Comparison of ENCODE assay signal across 10 mouse cellular contexts in the genomic region with DNA sequence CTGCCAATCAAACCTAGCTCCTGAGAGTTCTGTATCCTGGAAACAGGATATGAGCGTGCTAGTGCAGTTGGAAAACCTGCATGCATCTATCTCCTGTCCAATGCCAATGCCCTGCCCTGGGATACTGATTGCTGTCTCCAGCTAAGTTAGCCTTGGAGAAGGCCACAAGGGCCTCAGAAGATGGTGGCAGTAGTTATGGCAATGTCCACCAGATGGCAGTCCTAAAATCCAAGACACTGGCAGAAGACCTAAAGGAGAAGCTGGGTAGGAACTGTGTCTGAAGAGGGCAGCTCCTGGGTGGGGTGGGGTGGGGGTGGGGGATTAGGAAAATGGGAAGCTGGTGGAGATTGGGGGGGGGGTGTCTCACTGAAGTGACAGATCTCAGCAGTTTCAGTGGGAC. TPM values are rescaled to one million over a fixed set of nuclear protein-coding genes. Genes with fewer than 3 reads are reported as not detected.
A peak's percentile ranks its signal among the peaks of the same experiment; 100 is the strongest.
DNase-seq lines count a peak whose midpoint lies in the region; ATAC-seq and TF ChIP-seq lines count a peak whose summit lies in the region.
"Had no signal": no experiment of that assay in that cellular context is flagged by ENCODE, and none has a peak within 500 bp of the region (broad histone marks: within the 10 kb centered on the region; RNA-seq: fewer than 3 reads in every experiment).

No protein-coding gene starts in this region.

- H3K4me1 ChIP-seq in kidney, embryonic 16.5 days (ENCODE audit: insufficient read depth, low read length) = peaks cover 16% of the 10 kb centered on the region
- H3K4me1 ChIP-seq in ES-Bruce4 (ENCODE audit: control insufficient read depth, insufficient read depth, low read length) = no peaks in the 10 kb centered on the region
- H3K4me1 ChIP-seq in forebrain, embryonic 12.5 days = peaks cover 12% of the 10 kb centered on the region
- H3K4me1 ChIP-seq: limb, embryonic 15.5 days had no signal

- H3K9ac ChIP-seq in kidney, embryonic 16.5 days (replicated peaks; ENCODE audit: low read length) = no peak overlapping the region
- H3K9ac ChIP-seq in ES-Bruce4 (ENCODE audit: low read depth, poor library complexity, severe bottlenecking) = no peak overlapping the region
- H3K9ac ChIP-seq in forebrain, embryonic 12.5 days = no peak overlapping the region
- H3K9ac ChIP-seq: limb, embryonic 15.5 days had no signal

- no peaks in the 10 kb centered on the region for H3K36me3 ChIP-seq in kidney, embryonic 16.5 days (ENCODE audit: insufficient read depth, low read length)
- no peaks in the 10 kb centered on the region for H3K36me3 ChIP-seq in ES-Bruce4 (ENCODE audit: control insufficient read depth, insufficient read depth, low read length, poor library complexity, severe bottlenecking)
- no peaks in the 10 kb centered on the region for H3K36me3 ChIP-seq in forebrain, embryonic 12.5 days (replicated peaks)
- H3K36me3 ChIP-seq: limb, embryonic 15.5 days had no signal

- no peak overlapping the region for H3K4me3 ChIP-seq in kidney, embryonic 16.5 days (ENCODE audit: low read length)
- no peak overlapping the region for H3K4me3 ChIP-seq in ES-Bruce4 (ENCODE audit: low read depth, low read length)
- no peak overlapping the region for H3K4me3 ChIP-seq in forebrain, embryonic 12.5 days (replicated peaks)
- H3K4me3 ChIP-seq: erythroblast, embryonic 14.5 days; limb, embryonic 15.5 days had no signal

- no peaks in the 10 kb centered on the region for H3K9me3 ChIP-seq in kidney, embryonic 16.5 days (ENCODE audit: low read length)
- no peaks in the 10 kb centered on the region for H3K9me3 ChIP-seq in ES-Bruce4 (replicated peaks; ENCODE audit: control insufficient read depth, insufficient read depth, low read length, poor library complexity, severe bottlenecking)
- H3K9me3 ChIP-seq in forebrain, embryonic 12.5 days = no peaks in the 10 kb centered on the region
- H3K9me3 ChIP-seq: limb, embryonic 15.5 days had no signal

- no peak for TF ChIP-seq EP300 in ES-Bruce4 (IDR thresholded peaks at IDR 0.05; ENCODE audit: insufficient read depth, low read depth, low read length)

- TF ChIP-seq POLR2A in ES-Bruce4 (IDR thresholded peaks at IDR 0.05; ENCODE audit: insufficient read depth, low read length) = no peak

- WGBS in kidney, embryonic 16.5 days = 67% methylated on average over 1 of the region's 1 CpGs
- WGBS in forebrain, embryonic 12.5 days = 85% methylated on average over 1 of the region's 1 CpGs

- H3K27ac ChIP-seq in kidney, embryonic 16.5 days (ENCODE audit: low read length) = no peak overlapping the region
- no peak overlapping the region for H3K27ac ChIP-seq in ES-Bruce4 (ENCODE audit: insufficient read depth, low read length)
- no peak overlapping the region for H3K27ac ChIP-seq in forebrain, embryonic 12.5 days
- H3K27ac ChIP-seq: limb, embryonic 15.5 days had no signal

- DNase-seq in kidney, adult 11 months = peak; percentile 19
- peak; percentile 66 for DNase-seq in 416B (ENCODE audit: low read depth)
- peak; percentile 28 for DNase-seq in cerebellum, adult 9-10 months
- peak; percentile 52 for DNase-seq in induced T-regulatory cell, adult 2 months (ENCODE audit: low read depth)

- peak; percentile 19 for TF ChIP-seq CTCF in ES-Bruce4 (IDR thresholded peaks at IDR 0.05; ENCODE audit: low read depth, low read length)

- H3K27me3 ChIP-seq in kidney, embryonic 16.5 days (ENCODE audit: insufficient read depth, low read length) = peaks cover 60% of the 10 kb centered on the region
- H3K27me3 ChIP-seq in ES-Bruce4 (ENCODE audit: control insufficient read depth, insufficient read depth, low read length, poor library complexity, severe bottlenecking) = no peaks in the 10 kb centered on the region
- H3K27me3 ChIP-seq in forebrain, embryonic 12.5 days = peaks cover 68% of the 10 kb centered on the region

- H3K4me2 ChIP-seq in kidney, embryonic 16.5 days (replicated peaks; ENCODE audit: low read depth, low read length) = no peak overlapping the region
- no peak overlapping the region for H3K4me2 ChIP-seq in forebrain, embryonic 12.5 days
- H3K4me2 ChIP-seq: limb, embryonic 15.5 days had no signal

- no peak for ATAC-seq in kidney, embryonic 16.5 days (ENCODE audit: low FRiP score, low TSS enrichment)
- peak; percentile 51 for ATAC-seq in megakaryocyte, adult 5-6 weeks (ENCODE audit: poor library complexity, severe bottlenecking)
- ATAC-seq in forebrain, embryonic 12.5 days (ENCODE audit: low FRiP score) = no peak

RNA-seq across cellular contexts. Expression of a gene that starts 33.7 kb away (rescaled TPM):
- polyA plus RNA-seq in kidney, embryonic 16.5 days (2015; fragmentation: Nextera tagmentation; extraction: Ambion mirVana) = not detected in 2 replicates
- polyA plus RNA-seq in ES-Bruce4 (2011; ENCODE audit: insufficient read depth, insufficient read length, low read depth, missing spikeins) = not detected in 2 replicates
- total RNA-seq in megakaryocyte, adult 5-6 weeks (2015) = not detected in 2 replicates
- not detected in 2 replicates for total RNA-seq in megakaryocyte, adult 5-6 weeks (2017)
- polyA plus RNA-seq in forebrain, embryonic 12.5 days (2016; fragmentation: Nextera tagmentation; extraction: Ambion mirVana) = 0.11 TPM in 1 of 2 replicates, not detected in the other
- polyA plus RNA-seq: erythroblast, embryonic 14.5 days had no signal

RNA-seq across cellular contexts. Expression of a gene that starts 41.8 kb away (rescaled TPM):
- 14.6 and 18.4 TPM in 2 replicates for polyA plus RNA-seq in kidney, embryonic 16.5 days (2015; fragmentation: Nextera tagmentation; extraction: Ambion mirVana)
- polyA plus RNA-seq in ES-Bruce4 (2011; ENCODE audit: insufficient read depth, insufficient read length, low read depth, missing spikeins) = 0.67 and 0.85 TPM in 2 replicates
- 0.23 TPM in 1 of 2 replicates, not detected in the other for total RNA-seq in megakaryocyte, adult 5-6 weeks (2015)
- total RNA-seq in megakaryocyte, adult 5-6 weeks (2017) = 0.41 TPM in 1 of 2 replicates, not detected in the other
- polyA plus RNA-seq in forebrain, embryonic 12.5 days (2016; fragmentation: Nextera tagmentation; extraction: Ambion mirVana) = 0.86 and 0.95 TPM in 2 replicates
- polyA plus RNA-seq: erythroblast, embryonic 14.5 days had no signal
